Mouse (Mus musculus): ENCODE results near the gene Fgfr2. TPM values are rescaled to one million over a fixed set of nuclear protein-coding genes. Genes with fewer than 3 reads are reported as not detected.

Fgfr2 gene
- polyA plus RNA-seq, 1 experiment from 2014 or later: 137 TPM

DNA sequence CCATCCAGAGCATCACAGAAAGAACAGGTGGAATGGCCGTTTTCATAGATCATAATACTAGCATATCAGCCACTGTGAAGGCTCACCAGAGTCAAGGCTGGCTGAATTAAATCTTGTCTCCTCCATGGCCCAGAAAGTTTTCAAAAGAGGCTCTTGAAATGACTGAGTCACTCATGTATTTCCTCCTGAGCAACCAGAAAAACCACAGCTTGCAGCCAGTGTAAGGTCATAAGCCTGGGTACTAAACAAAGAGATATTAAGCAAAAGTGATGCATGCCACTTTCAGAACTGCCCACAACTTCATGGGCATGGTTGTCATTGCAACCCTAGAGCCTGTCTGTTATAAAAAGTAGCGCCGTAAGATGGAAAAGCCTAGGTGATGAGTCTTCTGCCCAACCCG lies 694.8 kb downstream of the Fgfr2 start:
- no peaks in the 10 kb centered on the region for H3K27me3 ChIP-seq
- H3K4me3 ChIP-seq (replicated peaks): no peak overlapping the region
- H3K9ac ChIP-seq: no peak overlapping the region
- 96% methylated on average over 4 of the region's 4 CpGs for WGBS
- H3K4me2 ChIP-seq (replicated peaks): no peak overlapping the region
- no peak for ATAC-seq (ENCODE audit: insufficient number of reproducible peaks, low FRiP score, low TSS enrichment, low read depth)
- H3K27ac ChIP-seq (replicated peaks): no peak overlapping the region
- H3K36me3 ChIP-seq: no peaks in the 10 kb centered on the region
- no peaks in the 10 kb centered on the region for H3K4me1 ChIP-seq
- H3K9me3 ChIP-seq (replicated peaks): no peaks in the 10 kb centered on the region

DNA sequence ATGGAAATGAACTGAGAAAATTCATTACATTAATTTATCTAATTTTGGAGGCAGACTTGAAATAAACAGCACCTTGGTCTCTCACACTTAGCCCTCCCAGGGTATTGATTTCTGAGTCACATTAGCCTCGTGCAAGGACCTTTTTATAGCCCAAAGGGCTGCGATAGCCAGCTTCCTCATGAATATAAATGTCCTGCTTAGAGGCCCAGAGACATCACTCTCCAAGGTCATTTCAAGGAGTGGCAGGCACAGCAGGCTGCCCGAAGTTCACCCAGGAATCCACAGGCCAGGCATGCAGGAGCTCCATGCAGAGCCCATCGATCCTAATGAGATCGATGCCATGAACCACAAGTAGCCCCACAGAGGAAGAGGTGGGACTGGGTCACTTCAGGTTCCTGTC lies 697.1 kb downstream of the Fgfr2 start:
- no peaks in the 10 kb centered on the region for H3K36me3 ChIP-seq
- no peaks in the 10 kb centered on the region for H3K27me3 ChIP-seq
- no peaks in the 10 kb centered on the region for H3K4me1 ChIP-seq
- ATAC-seq (ENCODE audit: insufficient number of reproducible peaks, low FRiP score, low TSS enrichment, low read depth): no peak
- no peak overlapping the region for H3K4me3 ChIP-seq (replicated peaks)
- H3K27ac ChIP-seq (replicated peaks): no peak overlapping the region
- no peaks in the 10 kb centered on the region for H3K9me3 ChIP-seq (replicated peaks)
- no peak overlapping the region for H3K9ac ChIP-seq
- no peak overlapping the region for H3K4me2 ChIP-seq (replicated peaks)
- 78% methylated on average over 5 of the region's 5 CpGs for WGBS

DNA sequence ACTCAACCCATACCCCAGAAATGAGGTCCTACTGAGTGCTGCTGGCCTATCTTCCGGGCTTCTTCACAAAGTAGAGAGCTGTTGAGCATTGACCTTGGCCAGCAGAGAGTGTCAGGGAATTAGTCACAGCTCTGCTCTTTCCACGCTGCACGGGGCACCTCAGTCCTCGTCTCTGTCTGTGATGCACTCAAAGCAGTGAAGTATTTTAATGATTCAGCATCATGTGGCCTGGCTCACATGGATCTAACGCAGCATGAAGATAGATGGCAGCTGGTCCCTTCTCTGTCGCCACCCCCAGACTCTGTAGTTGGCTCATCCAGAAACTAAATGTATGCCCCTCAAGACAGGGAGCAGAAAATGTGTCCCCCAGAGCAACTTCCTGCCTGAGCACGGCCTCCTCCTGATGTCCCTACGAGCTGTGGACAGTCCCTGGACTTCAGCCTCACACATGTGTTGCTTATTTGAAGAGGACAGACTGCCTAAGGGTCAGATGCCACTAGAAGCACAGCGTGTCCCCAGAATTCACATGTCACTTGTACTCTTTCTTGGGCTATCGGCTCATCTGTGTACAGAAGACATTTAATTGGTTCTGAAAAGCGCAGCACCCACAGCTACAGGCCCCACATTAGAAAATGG lies 697.7 kb downstream of the Fgfr2 start:
- Histone ChIP-seq H3K9me3 (replicated peaks) (no peaks in the 10 kb centered on the region), H3K9ac (no peak overlapping the region), H3K4me2 (replicated peaks) (no peak overlapping the region), H3K27ac (replicated peaks) (no peak overlapping the region), H3K36me3 (no peaks in the 10 kb centered on the region), H3K4me1 (no peaks in the 10 kb centered on the region), H3K4me3 (replicated peaks) (no peak overlapping the region), H3K27me3 (no peaks in the 10 kb centered on the region)
- ATAC-seq (ENCODE audit: insufficient number of reproducible peaks, low FRiP score, low TSS enrichment, low read depth): no peak
- WGBS: 61% methylated on average over 11 of the region's 11 CpGs

DNA sequence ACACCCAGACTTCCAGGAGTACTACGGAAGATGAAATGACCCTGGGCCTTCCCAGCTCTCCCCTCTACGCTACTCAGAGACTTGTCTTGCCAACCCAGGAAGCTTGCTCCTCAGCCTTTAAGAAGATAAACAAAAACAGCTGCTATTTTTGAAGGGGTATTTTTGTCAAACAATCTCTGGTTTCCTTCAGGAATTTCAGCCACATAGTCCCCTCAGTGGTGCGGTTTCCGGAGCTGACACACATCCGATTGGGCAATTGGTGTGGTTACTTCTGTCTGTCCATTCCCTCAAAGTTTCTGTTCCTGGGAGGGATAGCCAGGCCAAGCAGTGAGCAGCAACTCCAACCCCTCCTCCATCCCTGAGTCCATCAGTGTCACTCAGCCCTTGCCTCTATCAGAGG lies 699.6 kb downstream of the Fgfr2 start:
- no peaks in the 10 kb centered on the region for H3K9me3 ChIP-seq (replicated peaks)
- H3K27me3 ChIP-seq: no peaks in the 10 kb centered on the region
- no peak overlapping the region for H3K27ac ChIP-seq (replicated peaks)
- H3K36me3 ChIP-seq: no peaks in the 10 kb centered on the region
- ATAC-seq (ENCODE audit: insufficient number of reproducible peaks, low FRiP score, low TSS enrichment, low read depth): no peak; the same call in 1 of the 2 replicates
- no peak overlapping the region for H3K4me2 ChIP-seq (replicated peaks)
- no peak overlapping the region for H3K9ac ChIP-seq
- WGBS: 48% methylated on average over 5 of the region's 5 CpGs
- H3K4me3 ChIP-seq (replicated peaks): no peak overlapping the region
- no peaks in the 10 kb centered on the region for H3K4me1 ChIP-seq

DNA sequence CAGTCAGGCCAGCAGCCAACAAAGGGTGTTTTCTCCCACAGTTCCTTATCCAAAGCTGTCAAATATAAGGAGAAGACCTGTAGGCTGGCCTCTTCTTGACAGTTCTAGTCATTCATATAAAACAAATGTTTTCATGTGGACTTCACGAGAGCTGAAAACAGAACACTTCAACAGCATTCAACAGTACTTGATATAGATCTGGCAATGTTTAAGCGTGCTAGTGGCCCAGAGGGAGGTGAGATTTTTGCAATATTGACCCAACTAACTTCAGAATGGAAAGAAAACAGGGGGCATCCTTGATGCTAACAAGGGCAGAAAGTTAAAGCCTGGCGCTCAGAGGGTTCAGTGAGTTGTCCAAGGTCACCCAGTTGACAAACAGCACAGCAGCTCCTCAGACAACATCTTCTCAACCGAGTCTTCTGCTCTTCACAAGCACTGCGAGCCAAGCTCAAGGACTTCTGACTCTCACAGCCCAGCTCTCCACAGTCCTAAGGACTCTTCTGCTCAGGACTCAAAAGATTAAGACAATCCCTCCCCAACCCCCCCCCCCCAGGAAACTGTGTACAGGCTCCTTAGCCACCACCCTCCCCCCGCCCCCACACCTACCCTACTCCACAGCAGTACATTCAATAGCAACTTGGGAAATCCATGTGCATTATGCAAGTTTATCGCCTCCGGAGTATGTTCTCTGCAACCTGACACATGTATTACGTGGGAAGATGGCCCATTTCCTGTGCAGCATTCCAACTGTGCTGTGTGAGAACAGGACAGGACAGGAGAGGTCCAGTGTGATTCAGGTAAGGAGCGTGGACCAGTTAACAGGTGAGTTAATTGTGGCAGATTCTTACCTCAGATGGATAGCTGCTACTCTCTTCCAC lies 703.5 kb downstream of the Fgfr2 start:
- H3K9me3 ChIP-seq (replicated peaks): no peaks in the 10 kb centered on the region
- H3K4me3 ChIP-seq (replicated peaks): no peak overlapping the region
- no peak overlapping the region for H3K4me2 ChIP-seq (replicated peaks)
- H3K4me1 ChIP-seq: no peaks in the 10 kb centered on the region
- H3K9ac ChIP-seq: no peak overlapping the region
- no peak overlapping the region for H3K27ac ChIP-seq (replicated peaks)
- H3K27me3 ChIP-seq: no peaks in the 10 kb centered on the region
- no peaks in the 10 kb centered on the region for H3K36me3 ChIP-seq
- no peak for ATAC-seq (ENCODE audit: insufficient number of reproducible peaks, low FRiP score, low TSS enrichment, low read depth)
- WGBS: 82% methylated on average over 10 of the region's 10 CpGs

DNA sequence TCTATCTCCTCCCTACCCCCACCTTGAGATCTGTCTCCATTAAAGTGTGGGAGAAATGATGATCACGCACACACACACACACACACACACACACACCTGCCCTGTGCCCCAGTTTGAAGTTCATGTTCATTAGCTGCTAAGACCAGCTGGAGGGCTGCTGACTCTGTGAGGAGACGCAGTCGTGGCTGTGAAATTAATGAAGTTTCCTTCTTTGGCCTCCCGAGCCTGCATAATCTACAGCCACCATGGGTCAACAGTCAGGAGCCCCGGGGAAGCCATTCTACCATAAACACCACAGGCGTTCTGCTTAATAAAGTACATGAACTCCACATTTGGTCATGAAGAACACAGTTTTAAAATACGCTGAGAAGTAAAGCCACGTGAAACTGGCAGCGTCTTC lies 706.3 kb downstream of the Fgfr2 start:
- ATAC-seq (ENCODE audit: insufficient number of reproducible peaks, low FRiP score, low TSS enrichment, low read depth): no peak
- H3K4me1 ChIP-seq: no peaks in the 10 kb centered on the region
- H3K9ac ChIP-seq: no peak overlapping the region
- H3K4me2 ChIP-seq (replicated peaks): no peak overlapping the region
- no peaks in the 10 kb centered on the region for H3K27me3 ChIP-seq
- WGBS: 74% methylated on average over 9 of the region's 9 CpGs
- no peaks in the 10 kb centered on the region for H3K9me3 ChIP-seq (replicated peaks)
- H3K36me3 ChIP-seq: no peaks in the 10 kb centered on the region
- H3K4me3 ChIP-seq (replicated peaks): no peak overlapping the region
- no peak overlapping the region for H3K27ac ChIP-seq (replicated peaks)

DNA sequence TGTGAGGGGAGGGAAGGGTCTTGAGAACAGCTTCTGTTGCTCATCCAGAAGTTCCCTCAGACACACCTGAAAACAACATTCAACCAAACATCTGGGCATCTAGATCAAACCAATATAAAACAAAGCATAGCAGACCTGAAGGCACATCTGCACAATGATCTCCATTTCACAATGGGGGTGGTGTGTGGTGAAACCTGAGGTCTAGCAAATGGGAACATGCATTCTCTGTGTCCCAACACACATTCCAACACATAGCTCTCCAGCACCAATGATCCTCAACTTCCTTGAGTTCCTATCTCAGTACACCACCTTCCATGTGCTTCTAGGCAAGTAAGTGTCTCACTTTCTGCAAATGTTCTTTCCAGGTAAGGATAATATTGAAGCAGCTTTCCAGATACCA lies 707.3 kb downstream of the Fgfr2 start:
- no peaks in the 10 kb centered on the region for H3K9me3 ChIP-seq (replicated peaks)
- H3K9ac ChIP-seq: no peak overlapping the region
- H3K4me1 ChIP-seq: no peaks in the 10 kb centered on the region
- ATAC-seq (ENCODE audit: insufficient number of reproducible peaks, low FRiP score, low TSS enrichment, low read depth): no peak
- no peaks in the 10 kb centered on the region for H3K27me3 ChIP-seq
- H3K27ac ChIP-seq (replicated peaks): no peak overlapping the region
- no peak overlapping the region for H3K4me2 ChIP-seq (replicated peaks)
- no peaks in the 10 kb centered on the region for H3K36me3 ChIP-seq
- no peak overlapping the region for H3K4me3 ChIP-seq (replicated peaks)

DNA sequence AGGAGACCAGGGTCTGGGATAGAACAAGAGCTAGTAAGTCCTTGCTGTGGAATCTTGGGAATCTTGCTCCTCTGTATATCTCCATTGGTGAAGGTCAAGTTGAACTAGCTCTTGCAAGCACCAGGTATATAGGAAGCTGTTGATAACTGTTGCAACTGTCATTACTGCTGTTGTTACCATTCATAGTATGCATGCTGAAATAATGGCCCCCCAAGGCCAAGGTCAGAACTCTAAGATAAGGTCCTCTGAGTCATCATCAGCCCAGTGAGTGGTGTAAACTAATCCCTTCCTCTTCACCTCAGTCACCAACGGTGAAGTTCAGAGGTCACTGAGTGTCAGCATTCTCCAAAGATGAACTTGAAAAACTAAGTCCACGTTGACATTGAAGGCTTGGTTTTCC lies 710.6 kb downstream of the Fgfr2 start:
- no peak overlapping the region for H3K4me2 ChIP-seq (replicated peaks)
- H3K9ac ChIP-seq: no peak overlapping the region
- no peaks in the 10 kb centered on the region for H3K27me3 ChIP-seq
- WGBS: 67% methylated on average over 2 of the region's 2 CpGs
- H3K27ac ChIP-seq (replicated peaks): no peak overlapping the region
- H3K4me3 ChIP-seq (replicated peaks): no peak overlapping the region
- no peaks in the 10 kb centered on the region; the same call in none of the 2 replicates for H3K4me1 ChIP-seq
- no peaks in the 10 kb centered on the region for H3K9me3 ChIP-seq (replicated peaks)
- no peaks in the 10 kb centered on the region for H3K36me3 ChIP-seq
- no peak for ATAC-seq (ENCODE audit: insufficient number of reproducible peaks, low FRiP score, low TSS enrichment, low read depth)

DNA sequence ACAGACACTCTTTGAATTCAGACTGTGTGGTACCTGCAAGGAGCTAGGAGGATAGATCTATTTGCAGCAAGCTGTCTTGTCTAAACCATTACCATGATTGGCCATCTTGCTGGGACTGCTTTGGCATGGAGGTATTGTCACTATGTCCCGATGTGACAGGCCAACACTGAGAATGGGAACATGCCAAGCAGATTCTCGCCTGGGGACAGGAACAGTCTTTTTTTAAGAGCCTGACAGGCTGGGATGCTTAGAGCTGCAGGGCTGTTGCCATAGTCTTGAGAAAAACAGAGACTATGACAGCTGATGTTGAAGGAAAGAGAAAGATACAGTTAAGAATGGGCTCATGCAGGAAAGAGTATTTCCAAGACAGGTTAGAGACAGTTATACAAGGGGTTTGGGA lies 711.4 kb downstream of the Fgfr2 start:
- Histone ChIP-seq H3K4me2 (replicated peaks) (no peak overlapping the region), H3K4me1 (no peaks in the 10 kb centered on the region; the same call in none of the 2 replicates), H3K27me3 (no peaks in the 10 kb centered on the region), H3K4me3 (replicated peaks) (no peak overlapping the region), H3K9ac (no peak overlapping the region), H3K27ac (replicated peaks) (no peak overlapping the region), H3K36me3 (no peaks in the 10 kb centered on the region), H3K9me3 (replicated peaks) (no peaks in the 10 kb centered on the region)
- WGBS: 81% methylated on average over 2 of the region's 2 CpGs
- ATAC-seq (ENCODE audit: insufficient number of reproducible peaks, low FRiP score, low TSS enrichment, low read depth): no peak

DNA sequence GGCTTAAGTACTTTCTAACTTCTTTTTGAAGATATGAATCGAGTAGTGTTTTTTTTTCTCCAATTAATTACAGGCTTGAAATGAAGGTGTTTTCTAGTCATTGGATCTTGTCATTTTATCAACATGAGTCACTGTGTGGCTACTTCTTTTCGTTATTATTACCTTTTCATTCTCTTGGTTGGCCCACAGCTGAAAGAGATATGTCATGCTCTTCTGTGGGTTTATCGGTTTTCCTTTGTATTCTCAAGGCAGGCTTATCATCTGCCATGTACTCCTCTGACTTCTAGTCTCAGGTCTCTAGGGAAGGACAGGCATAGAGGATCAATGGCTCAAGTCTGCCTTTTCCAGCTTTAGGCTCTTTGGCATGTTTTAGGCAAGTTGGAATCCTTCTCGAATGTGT lies 712.2 kb downstream of the Fgfr2 start:
- WGBS: 78% methylated on average over 4 of the region's 4 CpGs
- ATAC-seq (ENCODE audit: insufficient number of reproducible peaks, low FRiP score, low TSS enrichment, low read depth): no peak
- Histone ChIP-seq H3K9me3 (replicated peaks) (no peaks in the 10 kb centered on the region), H3K4me2 (replicated peaks) (no peak overlapping the region), H3K27me3 (no peaks in the 10 kb centered on the region), H3K4me3 (replicated peaks) (no peak overlapping the region), H3K27ac (replicated peaks) (no peak overlapping the region), H3K36me3 (no peaks in the 10 kb centered on the region), H3K4me1 (no peaks in the 10 kb centered on the region; the same call in none of the 2 replicates), H3K9ac (no peak overlapping the region)

DNA sequence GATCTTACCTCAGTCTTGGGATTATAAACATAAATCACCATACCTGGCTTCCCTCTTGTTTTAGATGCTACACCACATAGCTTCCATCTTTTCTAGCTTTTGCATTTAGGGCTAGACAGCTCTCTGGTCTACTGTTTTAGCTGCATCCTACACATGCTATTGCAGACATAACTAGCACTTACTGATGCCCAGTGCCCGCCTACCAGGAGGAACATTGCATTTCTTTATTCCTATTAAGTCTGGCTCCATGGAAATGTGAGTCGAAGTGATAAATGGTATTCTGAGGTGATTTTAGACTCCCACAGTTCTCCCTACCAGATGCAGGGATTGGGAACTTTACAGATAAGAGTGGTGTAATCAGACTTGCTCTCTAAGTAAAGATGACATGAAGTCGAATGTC lies 713.3 kb downstream of the Fgfr2 start:
- Histone ChIP-seq H3K27ac (replicated peaks) (no peak overlapping the region), H3K4me1 (no peaks in the 10 kb centered on the region; the same call in none of the 2 replicates), H3K4me2 (replicated peaks) (no peak overlapping the region), H3K9ac (no peak overlapping the region), H3K27me3 (no peaks in the 10 kb centered on the region), H3K4me3 (replicated peaks) (no peak overlapping the region), H3K36me3 (no peaks in the 10 kb centered on the region), H3K9me3 (replicated peaks) (no peaks in the 10 kb centered on the region)
- 85% methylated on average over 3 of the region's 3 CpGs for WGBS
- no peak for ATAC-seq (ENCODE audit: insufficient number of reproducible peaks, low FRiP score, low TSS enrichment, low read depth)

All from embryonic facial prominence, embryonic 15.5 days (tissue).